Mouse (Mus musculus): ENCODE results near the gene Gm5941. TPM values are rescaled to one million over a fixed set of nuclear protein-coding genes. Genes with fewer than 3 reads are reported as not detected.
"Not testable (repeated sequence)": the region's sequence is repeated elsewhere in the genome, so short reads cannot be mapped to it uniquely, and the experiment has no call there.

Gene Gm5941
- polyA plus RNA-seq (2016; fragmentation: Nextera tagmentation; extraction: Ambion mirVana) = not detected in 2 replicates

- not testable (repeated sequence) for DNase-seq (ENCODE audit: low spot score); H3K27ac ChIP-seq; H3K36me3 ChIP-seq; H3K4me3 ChIP-seq; H3K9me3 ChIP-seq; H3K27me3 ChIP-seq (ENCODE audit: insufficient read depth, poor library complexity, severe bottlenecking); H3K4me1 ChIP-seq
- 73% methylated on average over 4 of the region's 4 CpGs for WGBS
These were observed at the start of gene Gm5941 for GRCm38 (mm10) chrX:92489649-92490048. Gm5941 (plus strand) TSS chrX:92489949.

- Histone ChIP-seq H3K27ac (no peak overlapping the region), H3K4me1 (no peaks in the 10 kb centered on the region), H3K4me3 (no peak overlapping the region), H3K27me3 (ENCODE audit: insufficient read depth, poor library complexity, severe bottlenecking) (no peaks in the 10 kb centered on the region), H3K9me3 (no peaks in the 10 kb centered on the region), H3K36me3 (no peaks in the 10 kb centered on the region)
- no peak for DNase-seq (ENCODE audit: low spot score)
- WGBS = 29% methylated on average over 3 of the region's 3 CpGs
These were observed 29.3 kb upstream of the Gm5941 start for GRCm38 (mm10) chrX:92460496-92460895.

- H3K4me3 ChIP-seq = no peak overlapping the region
- WGBS = 63% methylated on average over 4 of the region's 4 CpGs
- H3K4me1 ChIP-seq = no peaks in the 10 kb centered on the region
- H3K36me3 ChIP-seq = no peaks in the 10 kb centered on the region
- H3K27ac ChIP-seq = no peak overlapping the region
- H3K9me3 ChIP-seq = no peaks in the 10 kb centered on the region
- no peaks in the 10 kb centered on the region for H3K27me3 ChIP-seq (ENCODE audit: insufficient read depth, poor library complexity, severe bottlenecking)
- no peak for DNase-seq (ENCODE audit: low spot score)
These were observed 25.0 kb upstream of the Gm5941 start for GRCm38 (mm10) chrX:92464773-92465172.

- Histone ChIP-seq H3K27me3 (ENCODE audit: insufficient read depth, poor library complexity, severe bottlenecking) (no peaks in the 10 kb centered on the region), H3K4me3 (no peak overlapping the region)
- WGBS = 41% methylated on average over 1 of the region's 1 CpGs
These were observed 8.5 kb downstream of the Gm5941 start for GRCm38 (mm10) chrX:92498254-92498653.

GRCm38 (mm10) chrX:92527826-92528225, 38.1 kb downstream of the Gm5941 start:
- 59% methylated on average over 1 of the region's 1 CpGs for WGBS
- no peaks in the 10 kb centered on the region for H3K27me3 ChIP-seq (ENCODE audit: insufficient read depth, poor library complexity, severe bottlenecking)

More at GRCm38 (mm10) chrX:92498254-92498653, 8.5 kb downstream of the Gm5941 start:
- no peak for DNase-seq (ENCODE audit: low spot score)
- Histone ChIP-seq H3K36me3 (no peaks in the 10 kb centered on the region), H3K27ac (no peak overlapping the region), H3K9me3 (no peaks in the 10 kb centered on the region), H3K4me1 (no peaks in the 10 kb centered on the region)

More at GRCm38 (mm10) chrX:92527826-92528225, 38.1 kb downstream of the Gm5941 start:
- no peak overlapping the region for H3K4me3 ChIP-seq
- DNase-seq (ENCODE audit: low spot score) = no peak
- no peaks in the 10 kb centered on the region for H3K36me3 ChIP-seq
- no peak overlapping the region for H3K27ac ChIP-seq
- no peaks in the 10 kb centered on the region for H3K9me3 ChIP-seq
- H3K4me1 ChIP-seq = no peaks in the 10 kb centered on the region

Other genes with a start within 250 kb of the Gm5941 start
- not detected in 2 replicates for gene Mageb18, start 109.6 kb downstream of the Gm5941 start, polyA plus RNA-seq (2016; fragmentation: Nextera tagmentation; extraction: Ambion mirVana)